In genomic region chr6:99467831-99468230, GRCm38 (mm10) we compare ENCODE assay signal across 30 mouse cellular contexts. TPM values are rescaled to one million over a fixed set of nuclear protein-coding genes. Genes with fewer than 3 reads are reported as not detected.
DNase-seq lines count a peak whose midpoint lies in the region; ATAC-seq and TF ChIP-seq lines count a peak whose summit lies in the region.
"Had no signal": no experiment of that assay in that cellular context is flagged by ENCODE, and none has a peak within 500 bp of the region (broad histone marks: within the 10 kb centered on the region; RNA-seq: fewer than 3 reads in every experiment).

No protein-coding gene starts in this region.

- WGBS in neural tube, embryonic 11.5 days: 54% methylated on average over 3 of the region's 3 CpGs
- 49% methylated on average over 3 of the region's 3 CpGs for WGBS in neural tube, embryonic 15.5 days
- 65% methylated on average over 3 of the region's 3 CpGs for WGBS in stomach, postnatal 0 days

- no peak for TF ChIP-seq EP300 in stomach, postnatal 0 days (optimal IDR thresholded peaks at IDR 0.05)

- TF ChIP-seq CTCF in stomach, postnatal 0 days (IDR thresholded peaks at IDR 0.05; ENCODE audit: low read depth): no peak

- 0 out of 2 replicates have a peak, but pooled peaks have one; percentile 38 for ATAC-seq in neural tube, embryonic 11.5 days (ENCODE audit: insufficient read depth, low FRiP score, low TSS enrichment)
- no peak for ATAC-seq in neural tube, embryonic 15.5 days (ENCODE audit: low FRiP score)
- 0 out of 2 replicates have a peak, but pooled peaks have one; percentile 22 for ATAC-seq in common myeloid progenitor, adult 5-6 weeks (replicated peaks; ENCODE audit: low read depth, poor library complexity, severe bottlenecking)
- peak; percentile 68 for ATAC-seq in megakaryocyte, adult 5-6 weeks (ENCODE audit: poor library complexity, severe bottlenecking)
- no peak for ATAC-seq in stomach, postnatal 0 days (ENCODE audit: low FRiP score, low TSS enrichment)
- ATAC-seq: activated CD4-positive, CD25-positive, alpha-beta regulatory T cell, adult 4 months; forebrain, embryonic 13.5 days; forebrain, embryonic 16.5 days; intestine, embryonic 15.5 days had no signal

- no peak for DNase-seq in neural tube, embryonic 11.5 days (ENCODE audit: low spot score)
- peak; percentile 38 for DNase-seq in 416B (ENCODE audit: low read depth)
- no peak for DNase-seq in stomach, postnatal 0 days (ENCODE audit: low spot score)
- DNase-seq in cerebellum, postnatal 25 days: no peak
- DNase-seq in lung, postnatal 25 days (ENCODE audit: low spot score): no peak
- DNase-seq: adrenal gland, adult 8-10 months; adrenal gland, postnatal 25 days; cerebellum, adult 11-12 months; cerebellum, adult 8-10 months; cerebellum, postnatal 14 days; gastrocnemius, adult 2 months; gastrocnemius, postnatal 14 days; heart, adult 18-20 months; heart, postnatal 10 days; heart, postnatal 36 days; kidney, adult 11 months had no signal

- H3K36me3 ChIP-seq in neural tube, embryonic 11.5 days (ENCODE audit: control insufficient read depth, insufficient read depth, low read length): no peaks in the 10 kb centered on the region
- no peaks in the 10 kb centered on the region for H3K36me3 ChIP-seq in neural tube, embryonic 15.5 days
- H3K36me3 ChIP-seq in stomach, postnatal 0 days (ENCODE audit: control insufficient read depth, insufficient read depth, low read length): no peaks in the 10 kb centered on the region
- H3K36me3 ChIP-seq: embryonic facial prominence, embryonic 13.5 days; heart, embryonic 12.5 days; heart, embryonic 15.5 days; hindbrain, embryonic 12.5 days; hindbrain, embryonic 15.5 days; intestine, embryonic 15.5 days had no signal

- H3K4me2 ChIP-seq in neural tube, embryonic 11.5 days (ENCODE audit: low read depth): no peak overlapping the region
- no peak overlapping the region for H3K4me2 ChIP-seq in neural tube, embryonic 15.5 days
- H3K4me2 ChIP-seq in stomach, postnatal 0 days (replicated peaks; ENCODE audit: low read depth): no peak overlapping the region
- H3K4me2 ChIP-seq: embryonic facial prominence, embryonic 13.5 days; forebrain, embryonic 13.5 days; heart, embryonic 12.5 days; heart, embryonic 15.5 days; hindbrain, embryonic 12.5 days; hindbrain, embryonic 15.5 days; intestine, embryonic 15.5 days had no signal

- no peaks in the 10 kb centered on the region for H3K27me3 ChIP-seq in neural tube, embryonic 11.5 days (ENCODE audit: control insufficient read depth, insufficient read depth, low read length)
- H3K27me3 ChIP-seq in neural tube, embryonic 15.5 days (replicated peaks): peaks cover 10% of the 10 kb centered on the region; the same call in 1 of the 2 replicates
- no peaks in the 10 kb centered on the region for H3K27me3 ChIP-seq in stomach, postnatal 0 days (ENCODE audit: control insufficient read depth, insufficient read depth, low read length)
- H3K27me3 ChIP-seq: embryonic facial prominence, embryonic 13.5 days; forebrain, embryonic 13.5 days; heart, embryonic 12.5 days; heart, embryonic 15.5 days; hindbrain, embryonic 12.5 days; intestine, embryonic 15.5 days had no signal

- no peaks in the 10 kb centered on the region for H3K9me3 ChIP-seq in neural tube, embryonic 11.5 days (ENCODE audit: control insufficient read depth, low read length)
- no peaks in the 10 kb centered on the region for H3K9me3 ChIP-seq in neural tube, embryonic 15.5 days (replicated peaks)
- no peaks in the 10 kb centered on the region for H3K9me3 ChIP-seq in stomach, postnatal 0 days (ENCODE audit: control insufficient read depth, low read length)
- H3K9me3 ChIP-seq: embryonic facial prominence, embryonic 10.5 days; embryonic facial prominence, embryonic 13.5 days; forebrain, embryonic 10.5 days; forebrain, embryonic 13.5 days; heart, embryonic 12.5 days; heart, embryonic 15.5 days; hindbrain, embryonic 12.5 days; hindbrain, embryonic 15.5 days; intestine, embryonic 15.5 days had no signal

- H3K27ac ChIP-seq in neural tube, embryonic 11.5 days (ENCODE audit: low read depth, low read length): no peak overlapping the region
- H3K27ac ChIP-seq in neural tube, embryonic 15.5 days (replicated peaks): no peak overlapping the region
- no peak overlapping the region for H3K27ac ChIP-seq in stomach, postnatal 0 days (replicated peaks)
- H3K27ac ChIP-seq: embryonic facial prominence, embryonic 10.5 days; embryonic facial prominence, embryonic 13.5 days; forebrain, embryonic 10.5 days; forebrain, embryonic 13.5 days; gastrocnemius, adult 2 months; heart, embryonic 15.5 days; hindbrain, embryonic 12.5 days; hindbrain, embryonic 15.5 days; intestine, embryonic 15.5 days had no signal

- no peak overlapping the region for H3K4me3 ChIP-seq in neural tube, embryonic 11.5 days (ENCODE audit: low read depth, low read length)
- H3K4me3 ChIP-seq in neural tube, embryonic 15.5 days (replicated peaks): no peak overlapping the region
- H3K4me3 ChIP-seq in stomach, postnatal 0 days (ENCODE audit: low read depth, low read length): no peak overlapping the region
- H3K4me3 ChIP-seq: embryonic facial prominence, embryonic 10.5 days; embryonic facial prominence, embryonic 13.5 days; forebrain, embryonic 10.5 days; forebrain, embryonic 13.5 days; gastrocnemius, adult 2 months; heart, embryonic 12.5 days; heart, embryonic 15.5 days; hindbrain, embryonic 12.5 days; hindbrain, embryonic 15.5 days; intestine, embryonic 15.5 days had no signal

- H3K4me1 ChIP-seq in neural tube, embryonic 11.5 days (ENCODE audit: control insufficient read depth, insufficient read depth, low read length): peaks cover 19% of the 10 kb centered on the region
- H3K4me1 ChIP-seq in neural tube, embryonic 15.5 days: peaks cover 7% of the 10 kb centered on the region; the same call in 1 of the 2 replicates
- H3K4me1 ChIP-seq in stomach, postnatal 0 days (replicated peaks; ENCODE audit: control insufficient read depth, insufficient read depth): no peaks in the 10 kb centered on the region
- H3K4me1 ChIP-seq: hindbrain, embryonic 15.5 days had no signal

- no peak overlapping the region for H3K9ac ChIP-seq in neural tube, embryonic 11.5 days (ENCODE audit: low read length)
- H3K9ac ChIP-seq in neural tube, embryonic 15.5 days (replicated peaks): no peak overlapping the region
- no peak overlapping the region for H3K9ac ChIP-seq in stomach, postnatal 0 days (ENCODE audit: low read length)
- H3K9ac ChIP-seq: embryonic facial prominence, embryonic 13.5 days; forebrain, embryonic 13.5 days; heart, embryonic 12.5 days; heart, embryonic 15.5 days; hindbrain, embryonic 12.5 days; hindbrain, embryonic 15.5 days; intestine, embryonic 15.5 days had no signal

RNA-seq across cellular contexts. Expression of gene Foxp1, which starts 54.7 kb away (rescaled TPM):
- polyA plus RNA-seq in neural tube, embryonic 11.5 days (2014; fragmentation: Nextera tagmentation; extraction: Ambion mirVana): 111 and 116 TPM in 2 replicates
- polyA plus RNA-seq in neural tube, embryonic 15.5 days (2015; fragmentation: Nextera tagmentation; extraction: Ambion mirVana): 51.0 and 63.9 TPM in 2 replicates
- 57.8 and 77.4 TPM in 2 replicates for total RNA-seq in common myeloid progenitor, adult 5-6 weeks (2017)
- total RNA-seq in megakaryocyte, adult 5-6 weeks (2015): 85.2 and 92.7 TPM in 2 replicates
- total RNA-seq in megakaryocyte, adult 5-6 weeks (2017): 59.5 and 68.6 TPM in 2 replicates
- 68.9 and 74.5 TPM in 2 replicates for polyA plus RNA-seq in stomach, postnatal 0 days (2015; fragmentation: Nextera tagmentation; extraction: Ambion mirVana)

Comparison
In these comparisons a context has a peak if more than half of its experiments do, and no peak if none do; other contexts are left out.
1. ATAC-seq: peak in neural tube, embryonic 11.5 days (single experiment), common myeloid progenitor, adult 5-6 weeks (single experiment) and megakaryocyte, adult 5-6 weeks (single experiment); none in neural tube, embryonic 15.5 days (single experiment) and stomach, postnatal 0 days (single experiment).